Mouse (Mus musculus): Measurements from ENCODE around the gene Ralgapa2.
A peak's percentile ranks its signal among the peaks of the same experiment; 100 is the strongest.

The Ralgapa2 gene

DNA sequence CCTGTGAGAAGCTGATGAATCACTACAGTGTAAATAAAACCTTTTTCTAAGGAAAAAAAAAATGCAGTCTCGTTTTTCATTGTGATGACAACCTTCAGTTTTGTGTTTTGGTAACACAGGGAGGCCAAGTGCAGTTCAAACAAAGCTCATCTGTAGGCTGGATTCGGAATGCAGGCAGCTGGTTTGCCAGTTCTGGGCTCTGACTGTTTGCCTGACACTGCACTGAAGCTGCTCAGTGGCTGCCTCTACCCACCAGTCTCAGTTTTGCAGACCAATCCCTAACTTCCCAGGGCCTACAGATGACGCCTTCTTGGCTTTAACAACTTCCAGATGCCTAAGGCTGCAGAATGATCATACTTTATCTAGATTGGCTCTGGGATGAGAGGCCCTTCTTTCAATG lies 205.1 kb downstream of the Ralgapa2 start:
- DNase-seq (ENCODE audit: low read depth, low spot score): no peak

DNA sequence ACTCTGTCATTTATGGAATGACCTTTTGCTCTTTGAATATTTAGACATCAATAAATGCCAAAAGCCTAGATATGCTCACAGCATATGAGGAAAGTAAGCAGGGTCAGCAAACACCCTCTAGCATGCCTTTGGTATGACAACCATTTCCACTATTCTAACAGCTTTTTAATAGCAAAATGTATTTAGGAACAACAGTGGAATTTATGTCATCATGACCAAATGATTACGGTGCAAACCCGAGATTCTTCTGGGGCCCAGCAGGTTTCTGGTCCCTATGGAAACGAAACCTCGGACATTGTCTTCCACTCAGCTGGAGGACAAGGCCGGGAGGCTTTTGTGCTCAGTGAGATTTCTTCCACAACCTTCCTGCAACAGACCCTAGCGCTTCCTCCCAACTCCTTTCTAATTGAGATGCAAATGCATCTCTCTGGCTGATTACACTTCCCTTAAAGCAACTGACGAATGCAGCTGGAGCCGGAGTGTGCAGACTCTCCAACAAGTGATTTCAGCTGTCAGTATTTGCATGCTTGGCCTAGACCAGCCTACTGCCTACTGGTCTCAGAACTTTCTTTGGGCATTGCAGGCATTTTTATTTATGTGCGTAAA lies 209.9 kb downstream of the Ralgapa2 start:
- DNase-seq (ENCODE audit: low read depth, low spot score): no peak

DNA sequence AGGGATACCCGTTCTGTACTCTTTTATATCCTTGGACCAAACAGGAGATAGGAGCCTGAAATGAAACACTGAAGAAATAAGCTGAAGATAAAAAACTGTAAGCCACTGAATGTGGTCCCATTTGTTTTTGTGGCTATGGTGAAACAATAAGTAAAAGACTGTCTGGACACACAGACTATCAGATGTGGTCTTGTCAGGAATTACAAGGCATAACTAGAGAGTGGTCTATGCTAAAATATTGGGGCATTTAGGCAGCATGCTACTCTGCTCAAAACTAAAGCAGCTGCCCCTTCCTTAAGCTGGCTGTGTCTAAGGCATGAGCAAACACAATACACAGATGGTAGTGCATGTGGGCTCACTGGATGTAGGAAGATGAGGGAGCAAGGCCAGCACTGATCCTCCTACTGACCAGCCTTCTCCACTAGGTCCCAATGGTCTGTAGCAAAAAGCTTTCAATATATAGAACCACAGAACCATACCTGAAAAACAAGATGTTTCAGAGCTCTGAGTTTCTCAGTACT lies 211.6 kb downstream of the Ralgapa2 start:
- DNase-seq (ENCODE audit: low read depth, low spot score): no peak

DNA sequence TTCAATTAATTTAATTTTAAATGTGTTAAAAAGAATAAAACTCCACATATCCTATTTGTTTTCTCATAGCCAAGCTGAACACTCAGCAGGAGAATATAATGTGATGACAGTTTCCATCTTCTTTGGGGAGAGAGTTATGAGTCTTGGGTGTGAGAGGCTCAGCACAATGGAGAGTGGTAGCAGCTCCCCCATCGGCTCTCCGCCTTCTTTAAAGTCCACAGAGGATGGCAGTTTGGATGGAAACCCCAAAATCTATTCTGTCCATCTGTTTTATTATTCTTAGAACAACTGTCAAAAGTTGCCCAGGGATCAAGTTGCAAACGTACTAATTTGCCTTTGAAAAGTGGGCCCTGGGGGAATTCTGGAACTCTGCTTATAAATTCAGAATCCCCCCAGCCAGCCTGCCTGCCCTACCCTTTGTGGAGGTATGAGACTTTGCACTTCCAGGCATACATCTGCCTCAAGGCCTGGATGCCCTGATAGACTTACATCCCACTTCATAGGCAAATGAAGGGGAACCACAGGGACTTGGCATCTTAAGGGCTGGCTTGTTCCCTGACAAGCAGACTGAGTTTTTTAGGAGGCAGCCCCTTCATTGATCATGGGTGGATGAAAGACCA lies 212.2 kb downstream of the Ralgapa2 start:
- DNase-seq (ENCODE audit: low read depth, low spot score): no peak

DNA sequence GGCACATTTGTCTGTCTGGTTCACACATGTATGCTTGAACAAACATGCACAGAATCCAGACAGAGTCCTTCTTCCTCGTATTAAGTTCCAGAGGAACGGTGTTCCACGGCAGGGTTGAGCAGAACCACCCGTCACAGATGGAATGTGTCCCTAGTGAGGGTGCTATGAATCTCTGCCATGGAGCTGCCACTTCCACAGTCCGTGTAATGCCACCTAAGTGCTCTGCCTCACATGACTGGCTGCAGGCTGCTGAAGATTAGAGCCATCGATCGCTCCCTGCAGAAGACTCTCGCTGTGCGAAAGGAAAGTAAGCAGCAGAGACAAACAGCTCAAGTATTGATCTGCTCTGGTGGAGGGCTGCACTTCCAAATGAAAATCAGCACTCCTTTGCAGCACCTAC lies 218.6 kb downstream of the Ralgapa2 start:
- no peak for DNase-seq (ENCODE audit: low read depth, low spot score)

DNA sequence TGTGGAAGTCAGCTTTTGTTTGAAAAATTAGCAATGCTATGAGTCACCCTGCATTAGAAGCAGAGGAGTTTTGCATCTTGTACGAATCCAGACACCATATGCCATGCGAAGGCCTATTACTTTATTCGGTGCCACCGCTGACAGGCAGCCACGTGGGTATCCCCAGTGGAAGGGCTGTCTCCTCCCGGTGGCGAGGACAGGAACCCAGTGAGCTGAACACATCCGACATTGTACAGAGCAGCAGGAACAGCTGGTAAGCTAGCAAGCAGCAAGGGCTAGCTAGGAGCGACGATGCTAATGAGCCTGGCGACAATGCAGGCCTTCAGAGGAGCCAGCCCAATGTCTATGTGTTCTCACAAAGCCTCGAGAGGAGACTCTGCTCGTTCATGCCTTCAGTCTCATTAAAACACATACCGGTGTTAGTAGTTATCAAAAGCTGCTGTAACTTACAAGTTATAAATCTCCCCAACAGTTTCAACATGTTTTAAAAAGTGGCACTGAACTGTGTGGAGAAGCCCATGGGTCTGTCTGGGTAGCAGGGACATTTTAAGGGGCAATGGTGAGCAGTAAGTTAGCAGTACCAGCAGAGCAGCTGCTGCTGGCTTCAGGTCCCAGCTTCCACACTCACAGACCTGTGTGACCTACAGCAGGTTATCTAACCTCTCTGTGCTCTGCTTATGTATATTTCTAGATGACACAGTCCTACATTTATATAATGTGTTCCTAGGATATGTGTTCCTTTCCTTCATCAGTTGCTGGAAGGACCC lies 221.1 kb downstream of the Ralgapa2 start:
- DNase-seq (ENCODE audit: low read depth, low spot score): peak; percentile 22

DNA sequence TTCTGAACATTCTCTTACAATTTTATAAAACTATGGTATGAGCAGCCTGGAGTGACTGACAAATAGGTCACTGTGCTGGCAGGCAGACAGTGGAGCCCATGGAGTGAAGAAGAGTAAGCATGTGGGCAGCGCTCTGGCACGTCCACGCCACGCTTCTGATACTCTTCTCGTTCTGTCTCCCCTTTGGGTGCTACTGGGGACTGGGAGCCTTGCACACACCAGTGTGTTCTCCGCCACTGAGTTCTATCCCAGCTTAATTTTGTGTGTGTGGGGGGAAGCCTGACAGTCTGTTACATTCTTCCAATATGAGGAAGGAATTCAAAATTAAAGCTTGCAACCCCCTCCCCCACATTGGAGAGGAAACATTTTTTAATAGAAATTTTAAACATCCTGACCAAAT lies 221.8 kb downstream of the Ralgapa2 start:
- DNase-seq (ENCODE audit: low read depth, low spot score): no peak

DNA sequence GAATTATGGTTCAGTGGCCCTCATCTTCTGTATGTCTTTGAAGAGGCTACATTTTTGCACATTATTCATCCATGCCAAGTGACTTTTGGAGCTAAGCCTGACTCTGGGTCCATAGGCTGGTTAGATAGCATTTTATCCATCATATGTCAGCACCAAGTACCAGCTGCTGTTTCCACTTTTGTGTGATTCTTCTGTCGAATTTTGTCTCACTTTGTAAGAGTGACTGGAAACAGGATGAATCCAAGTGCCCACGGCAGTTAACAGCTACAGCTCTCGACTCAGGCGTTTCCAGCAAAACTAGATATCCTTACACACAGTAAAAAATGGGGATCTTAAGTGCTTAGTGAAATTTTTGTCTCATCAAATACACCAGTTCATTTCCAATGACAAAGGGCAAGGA lies 222.8 kb downstream of the Ralgapa2 start:
- no peak for DNase-seq (ENCODE audit: low read depth, low spot score)

DNA sequence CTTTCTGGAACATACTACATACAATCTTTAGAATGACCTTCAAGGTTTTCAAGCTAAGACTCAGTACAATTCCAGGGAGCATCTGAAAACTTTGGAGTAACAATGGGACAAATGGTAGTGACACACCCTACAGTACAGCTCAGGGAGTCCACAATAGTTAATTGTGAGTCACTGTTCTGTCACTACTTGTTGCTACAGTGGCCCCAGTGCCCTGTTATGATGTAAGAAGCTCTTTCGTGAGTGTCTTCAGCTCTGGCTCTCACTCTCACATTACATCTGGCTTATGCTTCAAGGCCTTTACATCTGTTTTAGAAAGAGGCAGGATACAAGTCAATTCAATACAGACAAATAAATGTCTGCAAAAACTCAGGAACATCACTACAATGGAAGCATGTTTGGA lies 223.8 kb downstream of the Ralgapa2 start:
- DNase-seq (ENCODE audit: low read depth, low spot score): no peak

DNA sequence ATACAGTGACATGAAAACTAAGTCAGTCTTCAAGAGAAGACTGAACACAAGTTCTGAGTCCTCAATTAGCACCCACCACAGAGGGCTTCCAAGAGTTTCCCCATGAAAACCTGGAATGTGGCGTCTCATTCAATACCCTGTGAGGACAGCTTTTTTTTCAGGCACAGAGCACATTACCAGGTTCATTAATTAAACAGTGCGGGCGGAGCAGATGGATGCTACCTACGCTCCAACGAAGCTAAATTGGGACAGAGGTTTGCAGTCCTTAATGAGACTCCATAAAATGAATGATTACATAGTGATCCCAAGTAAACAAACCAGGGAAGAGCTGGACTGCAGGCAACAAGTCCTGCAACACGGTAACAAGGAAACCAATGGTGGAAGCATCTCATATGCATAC lies 224.6 kb downstream of the Ralgapa2 start:
- DNase-seq (ENCODE audit: low read depth, low spot score): no peak

DNA sequence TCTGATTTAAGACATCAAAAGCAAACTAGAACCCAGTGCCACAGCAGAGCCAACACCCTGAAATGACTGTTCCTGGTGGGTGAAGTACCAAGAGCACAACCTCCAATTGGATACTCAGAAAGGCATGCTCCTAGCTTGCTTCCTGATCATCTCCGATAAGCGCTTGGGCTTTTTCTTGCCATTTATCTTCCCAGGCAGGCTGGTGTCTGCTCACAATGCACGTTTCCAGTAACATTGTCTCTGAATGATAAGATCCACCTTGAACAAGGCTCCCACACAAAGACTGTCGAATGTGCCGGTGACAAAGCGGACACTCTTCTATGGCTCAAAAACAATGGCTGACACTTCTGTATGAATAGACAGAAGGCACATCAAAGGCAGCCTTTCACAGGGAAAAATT lies 230.8 kb downstream of the Ralgapa2 start:
- no peak for DNase-seq (ENCODE audit: low read depth, low spot score)

DNA sequence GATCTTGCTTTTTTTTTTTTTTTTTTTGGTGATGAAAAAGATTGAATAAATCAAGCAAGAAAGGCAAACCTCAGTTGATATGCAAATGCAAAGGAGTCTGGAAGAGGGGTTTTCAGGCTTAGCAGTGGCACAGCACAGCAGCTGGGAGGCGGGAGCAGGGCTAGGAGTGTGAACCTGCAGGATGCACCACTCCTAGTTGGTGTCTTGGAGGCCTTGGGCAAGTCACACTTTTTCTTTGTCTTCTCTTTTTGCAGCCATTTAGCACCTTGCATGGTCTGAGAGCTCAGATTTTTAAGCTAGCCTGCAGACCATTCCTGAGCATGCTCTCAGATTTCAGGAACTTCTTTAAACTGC lies 231.2 kb downstream of the Ralgapa2 start:
- no peak for DNase-seq (ENCODE audit: low read depth, low spot score)

DNA sequence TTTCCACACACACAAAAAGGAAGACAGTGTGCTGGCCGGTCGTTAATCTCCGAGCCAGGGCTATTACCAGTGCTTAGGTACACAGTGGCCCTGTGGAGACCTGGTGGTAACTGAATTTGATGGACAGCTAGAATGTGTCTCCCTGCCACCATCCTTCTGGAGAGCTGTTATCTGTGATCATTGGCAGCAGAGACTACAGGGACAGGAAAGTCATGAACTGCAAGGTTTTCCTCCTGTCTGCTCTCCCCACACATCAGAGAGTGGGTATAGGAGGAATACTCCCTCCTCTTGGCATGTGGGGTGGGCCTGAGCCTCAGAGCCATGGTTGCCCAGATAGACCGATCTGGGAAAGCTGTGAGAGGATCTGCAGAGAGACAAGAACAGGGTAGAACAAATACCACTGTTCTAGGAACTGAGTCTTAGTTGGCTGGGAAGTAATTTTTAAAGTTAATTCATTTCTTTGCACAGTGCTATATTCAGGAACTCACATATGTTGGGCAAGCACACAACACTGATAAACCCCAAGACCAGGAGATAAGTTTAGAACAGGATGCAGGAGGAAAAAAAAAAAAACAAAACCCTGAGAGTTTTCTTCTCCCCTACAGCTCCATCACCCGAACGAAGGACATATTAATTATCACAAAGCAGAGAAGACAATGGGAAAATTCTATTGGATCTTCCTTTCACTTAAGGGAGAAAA lies 231.8 kb downstream of the Ralgapa2 start:
- no peak for DNase-seq (ENCODE audit: low read depth, low spot score)

DNA sequence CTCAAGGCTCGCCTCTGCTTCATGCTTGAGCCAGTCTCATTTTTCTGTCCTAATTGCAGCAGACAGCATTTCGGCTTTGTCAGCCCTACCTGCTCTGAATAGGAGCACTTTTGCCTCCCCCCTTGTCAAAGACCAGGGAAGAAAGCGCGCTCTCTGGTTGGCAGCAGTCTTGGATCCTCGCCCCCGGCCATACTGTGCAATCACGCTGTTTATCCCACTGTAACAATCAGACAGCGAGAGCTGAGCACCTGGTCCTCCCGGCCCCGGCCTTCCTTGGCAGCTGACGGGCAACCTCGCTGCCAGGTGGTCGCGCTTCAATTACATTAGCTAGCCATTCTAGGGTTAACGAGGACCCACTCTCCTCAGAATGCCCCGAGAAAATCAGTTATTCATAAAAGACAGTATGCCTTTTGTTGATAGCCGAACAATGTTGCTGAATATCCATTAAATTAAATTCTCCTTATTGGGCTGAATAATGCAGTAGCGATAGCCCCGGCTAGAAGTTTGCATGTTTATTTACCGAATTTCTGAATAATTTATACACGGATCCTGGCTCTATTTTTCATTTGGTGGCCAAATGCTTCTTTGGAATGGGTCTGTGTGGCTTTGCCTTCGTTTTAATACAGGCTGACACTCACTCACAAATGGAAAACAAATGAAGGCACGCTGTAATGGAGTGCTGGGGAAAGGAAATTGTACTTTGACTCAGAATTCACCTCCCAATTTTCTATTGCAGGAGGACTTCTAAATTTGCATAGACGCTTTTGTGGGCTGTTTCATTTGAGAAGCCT lies 232.5 kb downstream of the Ralgapa2 start:
- no peak for DNase-seq (ENCODE audit: low read depth, low spot score)

DNA sequence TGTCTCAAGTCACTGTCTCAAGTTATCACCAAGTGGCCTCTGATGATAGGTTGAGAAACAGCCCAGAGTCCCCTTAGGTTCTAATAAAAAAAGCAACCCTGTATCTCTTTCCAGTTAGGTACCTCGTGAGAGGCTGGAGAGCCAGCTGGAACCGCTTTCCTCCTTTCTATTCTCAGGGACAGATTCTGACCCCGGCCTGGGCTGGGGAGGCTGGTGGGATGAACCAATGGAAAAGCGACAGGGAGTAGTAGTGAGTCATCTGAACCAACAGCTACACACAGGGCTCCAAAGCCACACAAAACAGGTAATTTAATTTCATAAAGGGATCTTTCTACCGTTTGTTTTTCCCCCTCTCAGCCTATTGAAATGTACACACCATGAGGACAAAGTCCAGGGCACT lies 233.8 kb downstream of the Ralgapa2 start:
- no peak for DNase-seq (ENCODE audit: low read depth, low spot score)

DNA sequence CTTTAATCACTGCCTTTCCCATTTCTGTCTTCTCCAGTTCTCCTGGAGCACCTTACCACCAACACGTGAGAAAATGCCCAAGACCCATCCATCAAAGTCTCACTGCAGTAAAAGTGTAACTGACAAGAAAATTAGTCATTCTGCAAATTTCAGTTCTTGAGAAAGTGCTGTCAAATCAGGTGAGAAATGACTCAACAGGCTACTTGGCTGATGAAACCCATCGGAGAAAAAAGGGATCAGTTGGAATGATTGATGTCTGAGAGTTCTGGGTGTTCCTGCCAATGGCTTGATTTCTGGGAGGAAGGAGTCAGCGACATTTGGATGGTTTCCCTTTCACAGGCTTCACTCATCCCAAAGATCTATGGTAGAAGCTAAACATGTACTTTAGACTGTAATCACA lies 245.6 kb downstream of the Ralgapa2 start:
- DNase-seq (ENCODE audit: low read depth, low spot score): no peak

DNA sequence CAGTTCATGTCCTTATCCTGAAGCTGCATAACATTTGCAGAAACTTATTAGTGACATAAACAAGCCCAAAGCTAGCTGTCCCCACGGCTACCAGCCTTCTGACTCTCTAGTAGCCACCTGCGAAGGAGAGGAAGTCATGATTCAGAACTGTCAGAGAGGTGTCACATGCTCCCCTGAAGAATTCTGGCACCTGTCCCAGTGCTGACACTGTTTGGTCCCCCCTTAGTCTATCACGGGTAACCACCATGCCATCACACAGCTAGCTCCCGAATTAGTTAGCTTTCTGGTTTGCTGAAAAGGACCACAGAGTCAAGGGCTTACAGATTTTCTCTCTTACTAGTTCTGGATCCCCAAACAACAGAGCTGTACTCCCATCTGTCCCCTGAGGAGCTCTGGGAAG lies 247.1 kb downstream of the Ralgapa2 start:
- DNase-seq (ENCODE audit: low read depth, low spot score): no peak

DNA sequence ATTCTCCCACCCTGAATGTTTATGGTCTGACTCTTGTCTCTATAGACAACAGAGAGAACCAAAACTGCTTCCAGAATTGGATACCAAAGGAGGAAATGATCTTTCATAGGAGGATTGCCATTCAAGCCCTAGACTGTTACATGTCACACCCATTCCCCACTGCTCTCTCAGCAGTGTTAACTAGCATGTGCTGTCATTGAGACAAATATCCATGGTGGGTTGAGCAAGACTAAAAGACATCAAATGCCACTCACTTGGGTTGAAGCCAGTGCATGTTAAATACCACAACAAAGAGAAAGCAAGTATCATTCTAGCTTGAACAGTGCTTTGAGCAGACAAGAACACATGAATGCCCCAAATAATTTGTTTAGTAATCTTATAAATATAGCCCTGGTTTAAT lies 249.2 kb downstream of the Ralgapa2 start:
- DNase-seq (ENCODE audit: low read depth, low spot score): no peak

DNA sequence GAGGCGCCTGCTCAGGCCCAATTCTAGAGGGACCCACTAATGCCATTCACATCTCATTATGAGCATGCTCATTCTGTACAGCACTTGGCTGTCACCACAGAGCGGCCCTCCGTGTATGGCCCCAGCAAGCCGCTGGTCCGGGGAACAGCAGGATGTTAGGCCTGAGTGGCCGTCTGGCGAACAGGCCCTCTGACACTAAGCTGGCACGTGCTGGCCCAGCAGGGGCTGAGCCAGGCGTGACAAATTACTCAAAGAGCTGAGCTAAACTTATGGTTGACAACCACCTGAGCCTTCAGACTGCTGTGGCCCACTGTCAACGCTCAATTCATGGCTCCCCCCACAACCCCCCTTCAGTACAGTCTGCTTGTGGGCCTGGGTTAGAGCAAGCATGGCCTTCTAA lies 249.9 kb downstream of the Ralgapa2 start:
- no peak for DNase-seq (ENCODE audit: low read depth, low spot score)

DNA sequence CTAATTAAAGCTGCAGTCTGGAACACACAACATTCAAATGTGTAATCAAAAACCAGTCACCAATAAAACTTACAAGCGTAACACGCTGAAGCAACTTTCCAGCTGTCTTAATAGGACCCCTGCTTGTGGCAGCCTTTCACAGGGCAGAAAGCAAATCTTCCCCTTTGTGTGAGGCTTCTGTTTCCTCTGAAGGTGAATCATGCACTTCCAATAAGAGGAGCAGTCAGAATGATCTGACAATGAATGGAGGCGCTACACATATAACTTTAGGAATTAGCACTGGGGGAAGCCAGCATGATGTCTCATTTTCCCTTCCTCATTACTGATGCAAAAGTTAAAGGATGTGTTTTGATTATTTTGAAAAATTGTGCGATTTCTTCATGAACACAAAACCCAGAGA lies 251.0 kb downstream of the Ralgapa2 start:
- DNase-seq (ENCODE audit: low read depth, low spot score): no peak

DNA sequence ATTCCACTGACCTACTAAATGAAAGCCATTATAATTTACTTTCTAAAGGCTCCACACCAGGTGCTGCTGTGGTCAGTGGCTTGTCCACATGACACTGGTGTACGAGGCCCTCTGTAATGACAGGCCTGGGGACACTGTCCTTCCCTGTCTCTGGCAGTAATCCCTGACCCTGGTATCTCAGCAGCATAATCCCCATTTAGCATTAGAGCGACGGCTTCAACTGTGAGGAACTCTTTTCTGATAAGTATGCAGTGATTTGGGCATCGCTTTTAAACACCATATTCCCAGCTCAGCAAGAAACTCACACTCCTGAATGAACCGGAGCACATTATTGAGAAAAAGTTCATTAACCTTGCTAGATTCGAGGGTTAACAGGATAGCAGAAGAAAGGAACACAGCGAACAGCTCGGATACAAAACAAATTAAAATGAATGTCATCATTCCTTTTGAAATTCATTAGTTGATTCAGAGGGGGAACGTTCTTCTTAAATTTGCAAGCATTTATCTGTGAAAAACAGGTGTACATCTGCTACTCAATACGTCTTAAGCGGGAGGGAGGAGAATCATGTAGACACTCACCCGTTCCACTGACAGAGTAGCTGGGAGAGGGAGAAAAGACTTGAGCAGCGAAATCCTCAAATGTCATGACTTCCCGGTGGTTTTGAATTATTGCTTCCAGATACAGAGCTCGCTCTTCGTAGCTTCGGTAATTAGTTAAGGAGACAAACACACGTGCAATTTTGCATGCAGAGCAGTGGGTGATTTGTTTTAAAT lies 252.2 kb downstream of the Ralgapa2 start:
- peak; percentile 63 for DNase-seq (ENCODE audit: low read depth, low spot score)
